Mouse (Mus musculus): ENCODE data around the gene Apba3. TPM values are rescaled to one million over a fixed set of nuclear protein-coding genes. Genes with fewer than 3 reads are reported as not detected.

Gene Apba3
- polyA plus RNA-seq, 1 experiment from 2014 or later = 71.4 TPM

DNA sequence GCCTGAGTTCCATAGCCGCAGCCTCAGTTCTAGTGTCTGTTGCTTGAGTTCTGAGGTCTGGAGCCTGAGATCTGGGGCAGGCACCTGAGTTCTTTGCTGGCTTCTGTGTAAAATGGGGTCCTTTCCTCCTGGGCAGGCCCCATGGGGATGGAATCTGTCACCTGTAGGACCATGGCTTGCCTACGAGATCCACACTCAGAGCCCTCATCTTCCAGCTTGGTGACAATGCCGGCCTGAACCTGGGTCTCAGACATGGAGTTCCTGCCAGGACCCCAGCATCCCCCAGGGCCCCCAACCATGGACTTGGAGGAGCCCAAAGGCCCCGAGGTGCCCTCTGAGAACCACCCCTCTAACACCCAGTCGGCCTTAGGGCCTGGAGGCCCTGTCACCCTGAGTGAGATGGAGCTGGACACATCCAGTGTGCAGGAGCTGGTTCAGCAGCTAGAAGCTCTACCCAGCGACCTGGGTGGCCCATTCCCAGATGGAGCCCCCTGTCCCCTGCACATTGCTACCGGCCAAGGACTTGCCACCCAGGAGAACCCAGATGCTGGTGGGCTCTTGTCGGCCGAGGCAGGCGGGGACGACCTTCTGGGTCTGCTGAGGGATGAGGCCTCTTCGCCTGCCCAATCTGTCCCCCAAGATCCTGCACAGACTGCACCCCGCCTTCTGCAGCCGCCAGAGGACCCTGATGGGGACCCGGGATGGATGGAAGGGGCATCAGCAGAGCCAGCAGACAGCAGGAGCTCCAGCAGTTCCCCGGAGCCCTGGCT is 2.1 kb downstream of the Apba3 start:
- ATAC-seq = no peak
- in situ Hi-C loops (cut with MboI; ENCODE audit: low pct_unique_long_range_greater_than_20kb) = no loop called here
- no peak for DNase-seq (ENCODE audit: low read depth, low spot score)
- CTCF ChIA-PET = interaction anchor here (1.3 to 2.1 kb wide), 2 partner anchors 20 to 24 kb away, joined by 5 to 6 read pairs; partner anchors contain the start of gene Pip5k1c
- POLR2A ChIA-PET = interaction anchor here (2.0 kb wide), 1 partner anchor 16 kb away, joined by 8 read pairs; no protein-coding TSS in a partner anchor
- TF ChIP-seq CTCF (IDR thresholded peaks at IDR 0.05) = no peak
- H3K27me3 ChIP-seq = no peaks in the 10 kb centered on the region

DNA sequence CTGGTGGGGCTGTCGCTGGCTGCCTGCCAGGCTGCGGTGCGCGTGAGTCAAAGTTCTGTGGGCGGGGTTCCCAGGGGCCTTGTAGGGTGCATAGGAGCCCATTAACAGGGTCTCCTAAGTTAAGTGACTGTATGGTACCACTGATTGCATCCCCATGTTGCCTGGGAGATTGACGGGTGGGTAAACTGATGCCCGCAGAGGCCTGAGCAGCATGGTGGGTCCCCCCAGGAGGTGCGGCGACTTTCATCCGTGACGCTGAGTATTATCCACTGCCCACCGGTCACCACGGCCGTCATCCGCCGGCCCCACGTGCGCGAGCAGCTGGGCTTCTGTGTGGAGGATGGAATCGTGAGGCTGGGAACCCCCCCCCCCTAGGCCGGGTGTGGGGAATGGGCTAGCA is 5.6 kb downstream of the Apba3 start:
- in situ Hi-C loops (cut with MboI; ENCODE audit: low pct_unique_long_range_greater_than_20kb) = no loop called here
- ATAC-seq = no peak
- DNase-seq (ENCODE audit: low read depth, low spot score) = no peak
- ChIA-PET CTCF (no interaction called here), POLR2A (no interaction called here)
- no peaks in the 10 kb centered on the region for H3K27me3 ChIP-seq
- no peak for TF ChIP-seq CTCF (IDR thresholded peaks at IDR 0.05)

- no peak for ATAC-seq
- in situ Hi-C loops (cut with MboI; ENCODE audit: low pct_unique_long_range_greater_than_20kb) = no loop called here
- H3K27me3 ChIP-seq = no peaks in the 10 kb centered on the region
- TF ChIP-seq CTCF (IDR thresholded peaks at IDR 0.05) = no peak
- no peak for DNase-seq (ENCODE audit: low read depth, low spot score)
- POLR2A ChIA-PET = no interaction called here
- CTCF ChIA-PET = interaction anchor here (1.4 kb wide), 1 partner anchor 19 kb away, joined by 4 read pairs; the partner anchor contains the start of gene Pip5k1c
Measured at GRCm38 (mm10) chr10:81273842-81274241, 7.1 kb downstream of the Apba3 start.

GRCm38 (mm10) chr10:81277676-81278075 is 10.9 kb downstream of the Apba3 start:
- CTCF ChIA-PET = interaction anchor here (0.7 to 1.7 kb wide), 3 partner anchors 10 to 12 kb away, joined by 3 to 5 read pairs (median 3); partner anchors contain the start of gene Apba3
- in situ Hi-C loops (cut with MboI; ENCODE audit: low pct_unique_long_range_greater_than_20kb) = no loop called here
- no peak for ATAC-seq
- POLR2A ChIA-PET = no interaction called here
- H3K27me3 ChIP-seq = no peaks in the 10 kb centered on the region
- no peak for TF ChIP-seq CTCF (IDR thresholded peaks at IDR 0.05)
- no peak for DNase-seq (ENCODE audit: low read depth, low spot score)

- POLR2A ChIA-PET = no interaction called here
Measured at GRCm38 (mm10) chr10:81279496-81279895, 12.7 kb downstream of the Apba3 start.

DNA sequence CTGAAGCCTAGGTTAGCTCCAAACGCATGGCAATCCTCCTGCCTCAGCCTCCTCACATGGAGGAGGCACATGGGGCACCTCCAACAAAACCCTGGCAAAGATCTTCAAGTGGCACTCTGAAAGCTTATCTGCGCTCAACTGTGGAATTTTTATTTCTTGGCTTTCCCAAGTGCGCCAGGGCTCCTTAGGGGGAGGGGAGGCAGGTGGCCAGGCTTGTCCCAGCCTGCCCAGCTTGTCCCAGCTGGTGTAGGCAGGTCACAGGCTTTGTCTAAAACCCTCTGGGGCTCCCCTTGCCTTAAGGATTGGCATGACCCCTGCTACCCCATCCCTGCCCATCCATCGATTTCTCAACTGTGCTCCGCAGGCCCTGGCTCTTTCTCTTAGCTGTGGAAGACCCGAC is 17.4 kb downstream of the Apba3 start:
- TF ChIP-seq CTCF (IDR thresholded peaks at IDR 0.05) = no peak
- ATAC-seq (no peak), DNase-seq (ENCODE audit: low read depth, low spot score) (no peak)
- ChIA-PET CTCF (interaction anchor here (1.2 to 2.0 kb wide), 2 partner anchors 9 kb away, joined by 3 to 5 read pairs; partner anchors contain the start of gene Pip5k1c), POLR2A (interaction anchor here (2.5 kb wide), 1 partner anchor 16 kb away, joined by 8 read pairs; no protein-coding TSS in a partner anchor)
- no peaks in the 10 kb centered on the region for H3K27me3 ChIP-seq
- in situ Hi-C loops (cut with MboI; ENCODE audit: low pct_unique_long_range_greater_than_20kb) = no loop called here

More at GRCm38 (mm10) chr10:81279496-81279895, 12.7 kb downstream of the Apba3 start:
- TF ChIP-seq CTCF (IDR thresholded peaks at IDR 0.05) = no peak
- CTCF ChIA-PET = interaction anchor here (1.2 kb wide), 1 partner anchor 26 kb away, joined by 3 read pairs; no protein-coding TSS in a partner anchor
- no peak for DNase-seq (ENCODE audit: low read depth, low spot score)
- in situ Hi-C loops (cut with MboI; ENCODE audit: low pct_unique_long_range_greater_than_20kb) = no loop called here
- ATAC-seq = no peak
- no peaks in the 10 kb centered on the region for H3K27me3 ChIP-seq

GRCm38 (mm10) chr10:81284719-81285118 is 18.0 kb downstream of the Apba3 start:
- in situ Hi-C loops (cut with MboI; ENCODE audit: low pct_unique_long_range_greater_than_20kb) = loop anchor here (5.0 kb wide), 2 partner anchors 68 to 168 kb away; partner anchors contain the start of gene Hmg20b
- DNase-seq (ENCODE audit: low read depth, low spot score) (no peak), ATAC-seq (no peak)
- no peak for TF ChIP-seq CTCF (IDR thresholded peaks at IDR 0.05)
- ChIA-PET POLR2A (interaction anchor here (0.8 to 2.5 kb wide), 2 partner anchors 16 to 339 kb away, joined by 6 to 8 read pairs; no protein-coding TSS in a partner anchor), CTCF (interaction anchor here (2.0 kb wide), 1 partner anchor 8 kb away, joined by 5 read pairs; the partner anchor contains the start of gene Pip5k1c)
- no peaks in the 10 kb centered on the region for H3K27me3 ChIP-seq

- H3K27me3 ChIP-seq = no peaks in the 10 kb centered on the region
- POLR2A ChIA-PET = interaction anchor here (0.7 to 2.5 kb wide), 2 partner anchors 18 to 19 kb away, joined by 3 to 8 read pairs; no protein-coding TSS in a partner anchor
Measured at GRCm38 (mm10) chr10:81285694-81286450, 19.1 kb downstream of the Apba3 start.

GRCm38 (mm10) chr10:81286586-81286985 is 19.8 kb downstream of the Apba3 start:
- POLR2A ChIA-PET = no interaction called here
- no peaks in the 10 kb centered on the region for H3K27me3 ChIP-seq
- ATAC-seq (no peak), DNase-seq (ENCODE audit: low read depth, low spot score) (no peak)
- TF ChIP-seq CTCF (IDR thresholded peaks at IDR 0.05) = no peak
- in situ Hi-C loops (cut with MboI; ENCODE audit: low pct_unique_long_range_greater_than_20kb) = loop anchor here (5.0 kb wide), 2 partner anchors 66 to 166 kb away; partner anchors contain the start of gene Hmg20b
- CTCF ChIA-PET = no interaction called here

More at GRCm38 (mm10) chr10:81285694-81286450, 19.1 kb downstream of the Apba3 start:
- ATAC-seq (peak; percentile 71), DNase-seq (ENCODE audit: low read depth, low spot score) (peak; percentile 39)
- in situ Hi-C loops (cut with MboI; ENCODE audit: low pct_unique_long_range_greater_than_20kb) = loop anchor here (5.0 kb wide), 2 partner anchors 66 to 166 kb away; partner anchors contain the start of gene Hmg20b
- no peak for TF ChIP-seq CTCF (IDR thresholded peaks at IDR 0.05)
- CTCF ChIA-PET = no interaction called here

GRCm38 (mm10) chr10:81287513-81288157 is 20.9 kb downstream of the Apba3 start:
- ChIA-PET CTCF (interaction anchor here (0.8 to 2.6 kb wide), 6 partner anchors 9 to 66 kb away, joined by 3 to 28 read pairs (median 5); no protein-coding TSS in a partner anchor), POLR2A (no interaction called here)
- H3K27me3 ChIP-seq = no peaks in the 10 kb centered on the region
- DNase-seq (ENCODE audit: low read depth, low spot score) (no peak), ATAC-seq (no peak)
- TF ChIP-seq CTCF (IDR thresholded peaks at IDR 0.05) = no peak
- in situ Hi-C loops (cut with MboI; ENCODE audit: low pct_unique_long_range_greater_than_20kb) = loop anchor here (5.0 kb wide), 2 partner anchors 65 to 165 kb away; partner anchors contain the start of gene Hmg20b

All from Patski (cell line).